Mouse (Mus musculus) megakaryocyte, embryonic 14.5 days (primary cell): Measurements from ENCODE around the gene Cacnb3.

Source experiments
- FLI1 ChIP-seq: IDR thresholded peaks from 2 replicates; pipeline ENCODE4 v1.6.1; 2012; ENCODE audit warnings: low read length, inconsistent platforms, mixed read lengths
- GATA1 ChIP-seq: IDR thresholded peaks from 3 replicates; pipeline ENCODE4 v1.6.1; 2012; ENCODE audit warnings: mixed read lengths, low read length, inconsistent platforms, borderline replicate concordance

GRCm38 (mm10) chr15:98634541-98635081 lies 4.0 kb downstream of the Cacnb3 start:
- TF ChIP-seq GATA1 (no peak), FLI1 (no peak)
